Mouse (Mus musculus): ENCODE measurements at regions not wholly inside any gene's neighbourhood (a gene's known extent, or its start where the extent isn't known, plus 50 kb on each side); places are given as distances from the start of the nearest gene placed in this dataset.
A peak's percentile ranks its signal among the peaks of the same experiment; 100 is the strongest.

- DNase-seq, result peak in 1 of 2 experiments; percentile 25
Observed at GRCm38 (mm10) chr4:124443613-124444108, 166.9 kb downstream of the 3100002H09Rik start.

DNA sequence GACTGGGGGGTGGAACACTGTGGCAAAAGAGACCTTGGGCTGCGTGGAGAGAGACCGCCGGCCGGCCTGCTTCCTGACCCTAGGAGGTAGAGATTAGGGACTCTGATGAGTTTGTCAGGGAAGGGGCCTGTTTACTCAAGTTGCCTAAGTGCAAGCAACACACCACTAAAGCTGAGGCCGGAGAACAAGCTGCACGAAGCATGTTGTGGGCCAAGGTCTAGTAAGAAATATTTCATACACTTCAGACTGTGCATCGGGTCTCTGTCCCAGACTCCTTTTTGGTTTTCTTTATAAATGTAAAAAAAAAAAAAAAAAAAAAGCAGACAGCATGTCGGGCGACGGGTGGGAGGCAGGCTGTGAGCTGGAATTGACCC lies 167.5 kb downstream of the 3100002H09Rik start:
- no peak for DNase-seq

- DNase-seq, result no peak
Observed at GRCm38 (mm10) chr4:124442491-124443129, 168.0 kb downstream of the 3100002H09Rik start.

DNA sequence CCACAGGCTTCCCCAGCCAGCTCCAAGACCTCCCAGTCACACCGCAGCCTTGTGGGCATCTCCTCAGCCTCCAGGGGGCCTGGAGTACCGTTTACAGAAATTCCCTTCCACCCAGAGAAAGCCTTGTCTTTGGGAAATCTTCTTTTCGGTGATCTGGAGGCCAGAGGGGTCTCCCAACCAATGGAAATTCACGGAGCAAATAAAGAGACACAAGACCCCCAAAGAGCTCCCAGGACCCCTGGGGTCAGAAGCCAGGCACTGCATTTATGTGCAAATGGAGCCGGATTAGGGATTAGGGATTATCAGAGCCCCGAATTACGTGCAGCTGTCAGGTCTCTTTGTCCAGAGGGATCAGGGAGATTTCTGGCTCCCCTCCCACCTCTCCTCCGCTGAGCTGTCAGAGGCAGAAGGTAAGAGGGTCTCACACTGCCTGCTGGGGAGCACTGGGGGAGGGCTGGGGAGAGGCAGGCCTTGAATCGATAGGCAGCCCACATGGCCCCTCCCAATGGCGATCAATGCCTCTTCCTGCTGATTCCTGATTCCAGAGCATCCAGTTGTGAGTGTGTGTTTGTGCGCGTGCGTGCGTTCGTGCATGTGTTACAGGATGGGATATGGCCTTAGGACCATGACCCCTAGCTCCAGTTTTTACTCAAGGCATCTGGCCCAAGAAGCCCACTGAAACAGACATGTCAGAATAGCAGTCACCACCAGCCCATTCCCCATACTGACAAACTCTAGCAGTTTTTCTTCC lies 168.7 kb downstream of the 3100002H09Rik start:
- no peak for DNase-seq

GRCm38 (mm10) chr4:124435040-124435434 lies 175.6 kb downstream of the 3100002H09Rik start:
- no peak for DNase-seq

DNA sequence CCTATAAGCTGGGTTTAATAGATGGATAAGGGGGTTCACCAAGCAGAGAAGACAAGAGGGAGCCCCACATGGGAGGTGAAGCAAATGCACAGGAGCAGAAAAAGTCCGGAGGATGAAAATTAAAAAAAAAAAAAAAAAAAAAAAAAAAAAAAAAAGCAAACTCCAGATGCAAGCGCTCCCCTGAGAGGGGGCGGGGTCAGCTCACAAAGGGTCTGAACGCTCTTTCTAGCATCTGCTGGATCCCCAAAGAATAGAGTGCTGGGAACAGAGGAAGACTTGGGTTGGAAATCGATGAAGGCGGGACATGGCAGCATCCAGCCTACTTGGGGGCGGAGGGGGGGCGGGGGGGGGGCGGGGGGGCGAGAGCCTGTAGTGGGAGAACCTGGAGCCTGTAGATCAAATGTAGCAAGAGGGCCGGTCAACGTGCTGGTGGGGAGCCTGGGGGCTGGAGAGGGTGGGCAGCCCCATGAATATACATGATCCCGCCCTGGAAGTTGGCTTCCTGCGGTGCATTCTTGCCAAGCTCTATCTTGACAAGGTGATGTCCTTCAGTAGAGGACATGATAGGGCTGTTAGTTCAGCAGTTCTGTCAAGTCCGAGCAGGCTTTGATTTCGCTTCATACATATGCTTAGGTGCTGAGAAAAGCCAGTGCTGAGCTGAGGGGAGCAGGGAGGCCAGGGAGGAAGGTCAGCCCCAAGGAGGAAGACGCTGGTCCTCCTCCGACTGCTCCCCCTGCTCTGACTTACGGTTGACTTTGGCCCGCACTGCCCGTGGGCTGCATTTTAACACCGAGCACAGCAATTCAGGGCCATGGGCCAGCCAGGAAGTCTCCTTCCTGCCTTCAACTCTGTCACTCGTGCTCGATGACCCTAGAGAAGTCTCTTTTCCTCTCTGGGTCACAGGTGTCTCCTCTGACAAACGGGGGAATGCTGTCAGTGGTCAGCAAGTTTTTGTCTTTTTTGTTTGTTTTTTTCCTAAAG lies 176.3 kb downstream of the 3100002H09Rik start:
- DNase-seq, result no peak

GRCm38 (mm10) chr4:124433506-124433905 lies 177.1 kb downstream of the 3100002H09Rik start:
- no peak for DNase-seq

GRCm38 (mm10) chr4:124431193-124431592 lies 179.4 kb downstream of the 3100002H09Rik start:
- peak; percentile 46 to 47 for DNase-seq

GRCm38 (mm10) chr4:124428844-124429243 lies 181.8 kb downstream of the 3100002H09Rik start:
- no peak for DNase-seq

DNA sequence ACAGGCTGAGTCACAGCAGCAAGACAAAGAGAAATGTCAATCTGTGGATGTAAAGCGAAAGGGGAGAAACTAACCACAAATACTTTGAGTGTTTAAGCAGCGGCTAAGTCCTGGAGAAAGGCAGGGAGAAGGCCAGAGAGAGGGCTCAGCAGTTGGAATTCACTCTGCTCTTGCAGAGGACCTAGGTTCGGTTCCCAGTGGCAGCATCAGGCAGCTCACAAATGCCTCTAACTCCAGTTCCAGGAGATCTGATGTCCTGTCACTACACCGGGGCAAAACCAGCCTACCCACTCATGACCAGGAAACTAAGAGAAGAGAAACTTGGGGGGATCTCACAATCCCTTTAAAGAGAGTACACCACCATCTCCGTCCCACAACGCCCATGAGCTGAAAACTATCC lies 188.2 kb downstream of the 3100002H09Rik start:
- no peak for DNase-seq

DNA sequence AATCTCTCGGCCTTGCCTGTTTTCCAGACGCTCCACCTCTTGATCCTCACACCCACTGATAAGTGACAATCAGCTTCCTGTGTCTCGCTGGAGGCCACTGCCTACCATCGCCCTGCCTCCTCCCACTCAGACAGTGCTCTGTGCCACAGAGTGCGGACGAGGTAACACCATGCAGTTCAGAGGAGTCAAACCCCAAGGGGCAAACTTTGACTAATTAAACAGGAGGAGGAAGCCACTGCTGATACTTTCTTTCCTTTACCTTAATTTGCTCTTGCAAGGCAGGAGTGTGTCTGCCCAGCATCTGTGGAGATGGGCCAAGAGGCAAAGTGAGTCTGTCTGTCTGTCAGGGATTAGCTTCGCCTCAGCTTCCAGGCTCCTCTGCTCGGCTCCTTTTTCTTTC lies 192.2 kb downstream of the 3100002H09Rik start:
- no peak for DNase-seq

GRCm38 (mm10) chr4:124417176-124417575 lies 193.4 kb downstream of the 3100002H09Rik start:
- no peak for DNase-seq

DNA sequence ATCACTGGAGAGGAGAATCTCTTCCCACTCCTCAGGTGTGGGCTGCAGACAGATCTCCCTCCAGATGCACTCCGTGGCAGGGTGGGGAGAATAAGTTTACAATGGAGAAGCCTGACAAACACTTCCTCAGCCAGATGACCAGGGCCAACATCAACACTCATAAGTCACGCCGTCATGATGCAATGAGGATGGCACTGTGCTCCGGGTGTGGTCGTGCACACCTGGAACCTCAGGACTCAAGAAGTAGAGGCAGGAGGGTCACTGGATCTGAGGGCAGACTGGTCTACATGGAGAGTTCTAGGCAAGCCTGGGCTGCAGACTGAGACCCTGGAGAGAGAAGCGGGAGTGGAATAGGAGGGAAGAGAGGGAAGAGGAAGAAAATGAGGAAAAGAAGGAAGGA lies 194.3 kb downstream of the 3100002H09Rik start:
- no peak for DNase-seq

GRCm38 (mm10) chr4:124414386-124414785 lies 196.2 kb downstream of the 3100002H09Rik start:
- DNase-seq, result no peak

DNA sequence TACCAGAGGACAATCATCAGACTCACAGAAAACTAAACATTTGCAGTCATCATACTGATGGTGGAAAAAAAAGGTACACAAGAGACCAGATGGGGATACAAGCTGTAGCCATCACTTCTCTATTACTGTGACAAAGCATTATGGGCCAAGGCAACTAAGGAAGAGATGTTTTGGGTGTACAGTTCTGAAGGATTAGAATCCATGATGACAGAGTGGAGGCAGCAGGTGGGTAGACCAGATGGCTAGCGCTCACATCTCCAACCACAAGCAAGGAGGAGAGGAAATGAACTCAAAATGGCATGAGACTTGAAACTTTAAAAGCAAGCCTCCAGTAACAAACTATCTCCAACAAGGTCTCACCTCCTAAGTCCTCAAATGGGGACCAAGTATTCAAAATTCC lies 201.3 kb downstream of the 3100002H09Rik start:
- DNase-seq, result no peak

- no peak for DNase-seq
Observed at GRCm38 (mm10) chr4:124402075-124402474, 208.5 kb downstream of the 3100002H09Rik start.

DNA sequence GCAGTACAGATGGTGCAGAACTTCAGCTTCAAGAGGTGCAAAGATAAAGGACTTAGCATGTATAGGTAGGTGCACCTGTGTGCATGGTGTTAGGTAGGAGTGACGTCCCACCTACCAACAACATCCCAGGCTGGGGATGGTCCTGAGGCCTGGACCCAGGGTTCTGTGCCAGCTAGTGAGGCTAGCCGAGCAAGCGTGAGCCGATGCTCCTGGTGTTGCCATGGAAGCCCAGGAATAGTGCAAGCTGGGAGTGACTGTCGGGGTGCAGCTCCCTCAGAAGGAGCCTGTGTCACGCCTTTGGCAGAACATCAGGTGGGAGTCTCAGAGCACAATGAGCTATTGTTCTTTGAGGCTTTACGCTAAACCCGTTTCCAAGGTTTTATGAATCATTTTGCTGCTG lies 209.9 kb downstream of the 3100002H09Rik start:
- no peak for DNase-seq

GRCm38 (mm10) chr4:124400136-124400675 lies 210.4 kb downstream of the 3100002H09Rik start:
- DNase-seq, result no peak

DNA sequence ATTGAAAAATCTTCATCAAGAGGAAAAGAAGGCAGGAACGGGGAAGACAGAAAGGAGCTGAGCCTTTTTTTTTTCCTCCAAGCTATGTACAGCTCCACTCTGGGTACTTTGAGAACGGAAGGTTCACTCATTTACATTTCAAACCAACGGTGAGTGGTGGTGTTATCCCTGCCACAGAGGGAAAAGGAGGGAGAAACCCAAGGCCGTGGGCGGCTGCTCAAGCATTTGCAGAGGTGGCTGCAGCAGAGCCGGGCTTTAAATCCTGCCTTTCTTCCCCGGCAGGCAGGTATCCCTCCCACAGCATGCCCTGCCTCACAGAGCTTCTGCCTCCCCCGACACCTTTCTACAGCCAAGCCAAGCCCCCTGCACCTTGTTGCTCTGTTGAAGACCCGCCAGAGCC lies 212.2 kb downstream of the 3100002H09Rik start:
- no peak for DNase-seq

GRCm38 (mm10) chr4:124396566-124397283 lies 213.9 kb downstream of the 3100002H09Rik start:
- peak; percentile 34 to 38 for DNase-seq

DNA sequence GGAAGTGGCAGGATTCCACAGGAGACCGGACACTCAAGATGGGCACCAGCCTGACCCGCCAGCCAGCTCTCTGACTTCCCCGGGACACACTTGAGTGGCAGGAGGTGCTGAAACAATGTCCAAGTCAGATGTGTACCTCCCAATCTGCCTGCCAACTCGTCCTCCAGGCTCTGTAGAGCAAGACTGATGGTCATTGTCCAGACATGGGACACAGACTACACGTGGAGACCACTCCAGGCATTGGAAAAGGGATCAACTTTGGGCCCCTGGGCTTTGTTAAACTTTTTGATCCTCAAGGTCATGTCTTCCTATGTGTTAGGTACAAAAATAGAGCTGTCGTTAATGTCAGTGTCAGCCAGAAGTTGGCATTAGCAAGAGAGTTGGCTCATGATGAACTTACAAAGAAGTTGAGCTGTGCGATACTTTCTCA lies 214.6 kb downstream of the 3100002H09Rik start:
- peak; percentile 23 to 26 for DNase-seq

Measured in cerebellum, postnatal 10 days (tissue).